Mouse (Mus musculus) frontal cortex, postnatal 14 days (tissue): ENCODE data around the gene Pitpnb.

Source experiments
- DNase-seq, 2 experiments: peaks; one replicate each; pipeline ENCODE4 v3.0.0; 2022; ENCODE audit warnings: low spot score in 2 of 2

Pitpnb gene

DNA sequence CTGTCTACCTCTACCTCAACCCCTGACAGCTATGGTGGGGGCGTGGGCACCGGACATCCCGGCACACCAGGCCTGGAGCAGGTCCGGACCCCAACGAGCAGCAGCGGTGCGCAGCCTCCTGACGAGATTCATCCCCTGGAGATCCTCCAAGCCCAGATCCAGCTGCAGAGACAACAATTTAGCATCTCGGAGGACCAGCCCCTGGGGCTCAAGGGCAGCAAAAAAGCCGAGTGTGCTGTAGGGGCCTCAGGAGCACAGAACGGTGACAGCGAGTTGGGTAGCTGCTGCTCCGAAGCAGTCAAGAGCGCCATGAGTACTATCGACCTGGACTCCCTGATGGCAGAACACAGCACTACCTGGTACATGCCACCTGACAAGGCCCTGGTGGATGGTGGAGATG lies 90.9 kb downstream of the Pitpnb start:
- no peak for DNase-seq

DNA sequence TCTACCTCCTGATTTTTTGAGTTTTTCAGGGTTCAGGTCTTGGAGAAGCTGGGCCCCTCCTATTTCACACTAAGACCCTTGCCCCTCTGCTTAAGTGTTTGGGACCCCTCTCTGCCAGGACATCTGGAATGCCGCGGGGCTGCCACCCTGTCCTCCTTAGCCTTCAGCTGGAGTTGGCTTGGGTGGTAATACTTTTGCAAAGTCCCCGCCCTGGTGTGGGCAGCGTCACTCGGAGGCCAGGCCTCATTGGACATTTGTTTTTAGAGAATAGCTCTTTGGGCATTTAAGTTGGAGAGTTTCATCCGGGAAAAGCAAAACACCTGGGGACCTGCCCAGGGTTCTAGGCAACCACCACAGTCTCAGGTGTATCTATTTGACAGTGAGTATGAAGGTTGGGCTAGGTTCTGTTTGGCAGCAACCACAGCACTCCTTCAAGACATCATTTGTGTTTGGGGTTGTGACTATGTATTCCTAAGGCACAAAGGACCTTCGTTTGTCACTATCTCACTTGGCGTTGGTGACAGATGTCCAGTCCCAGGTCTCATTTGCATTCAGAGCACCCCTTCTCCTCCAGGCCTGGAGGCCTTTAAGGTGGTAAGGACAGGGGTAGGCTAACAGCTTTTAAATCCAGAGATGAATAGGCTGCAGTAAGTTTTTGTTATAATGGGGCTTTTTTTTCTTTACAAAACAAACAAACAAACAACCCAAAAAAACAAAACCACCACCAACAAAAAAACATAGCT lies 91.7 kb downstream of the Pitpnb start:
- no peak for DNase-seq

DNA sequence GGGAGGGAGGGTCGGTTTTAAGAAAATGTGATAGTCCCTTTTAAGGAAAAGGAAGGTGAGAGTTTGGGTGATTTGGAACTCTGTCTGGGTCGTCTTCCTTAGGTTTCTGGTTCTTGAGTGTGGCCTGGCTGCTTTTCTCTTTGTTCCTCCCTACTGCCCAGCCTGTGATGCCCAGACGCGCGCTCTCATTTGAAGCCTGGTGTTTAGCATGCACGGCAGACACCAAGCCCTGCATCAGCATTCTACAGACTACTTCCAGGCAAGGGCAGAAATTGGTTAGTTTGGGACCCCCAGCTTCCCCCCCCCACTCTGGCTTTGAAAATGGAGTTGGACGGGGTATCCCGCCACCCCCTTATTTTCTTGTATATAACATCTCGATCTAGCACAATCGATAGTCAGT lies 92.4 kb downstream of the Pitpnb start:
- no peak for DNase-seq

DNA sequence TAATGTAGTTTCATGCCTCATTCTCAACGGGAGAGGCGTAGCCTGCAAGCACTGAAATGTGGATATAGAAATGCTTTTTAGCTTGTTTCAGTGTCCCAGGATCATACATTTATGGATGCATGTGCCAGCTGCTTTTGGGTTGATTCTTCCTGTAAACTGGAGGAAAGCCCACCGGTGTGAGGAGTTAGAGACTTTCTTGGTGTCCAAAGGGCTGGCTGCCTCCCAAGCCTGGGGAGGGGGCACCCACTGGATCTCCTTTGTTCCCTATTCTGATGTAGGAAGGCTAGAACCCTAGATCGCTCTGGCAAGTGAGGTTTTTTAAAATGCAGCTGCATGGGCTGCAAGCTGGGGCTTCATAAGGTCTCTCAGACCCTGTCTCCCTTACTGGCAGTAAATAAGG lies 93.1 kb downstream of the Pitpnb start:
- DNase-seq: no peak

DNA sequence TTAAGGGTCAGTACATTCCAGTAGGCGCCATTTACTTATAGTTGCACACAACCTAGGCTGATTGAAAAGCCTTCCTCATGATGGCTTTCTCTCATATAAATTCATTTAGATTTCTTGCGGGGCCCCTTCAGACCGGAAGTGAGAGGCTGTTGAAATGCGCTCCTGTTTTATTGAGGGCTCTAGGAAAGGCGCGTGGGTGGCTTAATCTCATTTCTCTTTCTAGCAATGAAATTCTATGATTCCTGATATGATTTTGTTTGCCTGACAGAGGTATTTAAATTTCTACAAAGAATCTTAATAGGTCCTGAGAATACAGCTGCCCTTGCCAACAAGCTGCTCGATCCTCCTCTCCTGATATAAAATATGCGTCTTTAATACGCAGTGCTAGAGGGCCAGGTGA lies 95.2 kb downstream of the Pitpnb start:
- DNase-seq: no peak

DNA sequence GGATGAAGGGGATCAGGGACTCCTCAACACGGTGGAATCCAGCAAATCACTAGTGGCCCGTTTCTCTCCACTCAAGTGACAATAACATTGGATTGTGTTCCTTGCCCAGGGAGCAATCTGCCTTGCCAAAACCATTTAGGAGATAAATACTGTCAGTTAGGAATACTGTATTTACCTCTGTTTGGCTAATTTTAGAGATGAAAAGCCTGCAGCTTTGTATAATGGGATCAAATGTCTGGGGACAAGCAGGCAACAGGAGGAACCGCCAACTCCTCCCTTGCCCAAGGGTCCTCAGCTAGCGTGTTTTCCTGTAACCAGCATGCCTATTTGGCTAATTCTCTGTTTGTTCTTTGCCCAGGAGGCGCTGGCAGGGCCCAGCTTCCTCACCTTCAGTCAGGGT lies 95.7 kb downstream of the Pitpnb start:
- DNase-seq: no peak

DNA sequence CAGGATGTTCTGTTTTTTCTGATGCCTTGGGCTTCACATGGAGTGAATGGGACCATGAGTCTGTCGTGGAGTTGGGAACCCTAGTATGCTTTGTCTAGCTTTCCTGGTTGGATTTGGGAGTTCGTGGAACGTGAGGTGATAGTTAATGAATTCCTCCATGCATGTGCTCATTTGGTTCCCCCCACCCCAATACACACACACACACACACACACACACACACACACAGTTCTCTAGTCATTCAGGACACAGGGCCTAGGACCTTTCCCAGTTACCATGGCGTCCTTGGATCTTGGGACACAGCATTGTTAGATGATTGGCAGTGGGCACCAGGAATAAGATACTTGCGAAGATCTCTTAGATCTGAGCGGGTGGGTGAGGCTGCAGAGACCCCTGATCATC lies 98.3 kb downstream of the Pitpnb start:
- no peak for DNase-seq

DNA sequence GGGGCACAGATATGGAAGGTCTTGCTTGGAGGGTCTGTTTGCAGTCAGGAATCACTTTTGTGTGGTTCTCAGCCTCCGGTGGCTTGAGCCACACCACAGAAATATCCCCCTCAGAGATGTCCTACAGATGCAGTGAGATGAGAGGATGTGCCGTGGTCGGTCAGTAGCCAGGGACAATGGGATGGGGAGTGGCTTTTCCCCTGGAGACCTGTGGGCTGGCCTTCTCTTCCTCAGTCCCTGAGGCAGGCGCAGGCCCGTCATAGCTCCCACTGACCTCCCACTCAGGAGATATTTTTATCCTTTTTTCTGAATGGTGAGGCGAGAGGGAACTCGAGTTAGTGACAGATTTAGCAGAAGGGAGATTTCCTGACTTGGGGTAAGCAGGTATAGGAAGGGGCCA lies 99.2 kb downstream of the Pitpnb start:
- DNase-seq: no peak

DNA sequence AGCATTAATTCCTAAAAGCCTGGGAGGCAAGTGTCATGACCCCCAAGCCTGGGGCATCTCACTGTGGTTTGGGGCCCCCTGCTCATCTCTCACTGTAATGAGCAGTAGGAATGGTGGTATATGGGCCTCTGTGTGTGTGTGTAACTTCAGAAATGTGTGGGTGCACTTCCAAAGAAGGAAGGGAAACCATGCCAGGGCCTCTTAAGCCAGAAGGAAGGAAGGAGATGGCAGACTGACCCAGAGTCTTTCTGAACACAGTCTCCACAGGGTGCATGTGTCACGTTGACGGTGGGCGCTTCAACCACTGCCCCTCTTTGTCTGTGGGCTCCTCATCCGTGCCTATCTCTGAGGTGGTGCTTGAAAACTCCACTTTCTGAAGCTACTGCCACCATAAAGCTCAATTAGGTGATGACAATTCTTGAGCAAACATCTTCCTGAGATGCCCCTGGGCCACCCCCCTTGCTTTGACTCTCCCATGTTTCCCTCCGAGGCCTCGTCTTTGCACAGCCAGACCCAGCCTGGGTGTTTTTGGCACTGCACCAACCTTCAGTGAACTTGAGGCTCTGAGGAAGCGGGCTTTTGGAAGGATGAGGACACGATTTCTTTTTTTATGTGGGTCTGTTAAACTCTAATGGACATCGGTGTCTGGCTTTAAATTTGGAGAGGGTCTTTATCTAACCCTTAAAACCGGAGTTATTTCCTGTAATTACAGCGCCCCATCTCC lies 100.6 kb downstream of the Pitpnb start:
- no peak for DNase-seq

DNA sequence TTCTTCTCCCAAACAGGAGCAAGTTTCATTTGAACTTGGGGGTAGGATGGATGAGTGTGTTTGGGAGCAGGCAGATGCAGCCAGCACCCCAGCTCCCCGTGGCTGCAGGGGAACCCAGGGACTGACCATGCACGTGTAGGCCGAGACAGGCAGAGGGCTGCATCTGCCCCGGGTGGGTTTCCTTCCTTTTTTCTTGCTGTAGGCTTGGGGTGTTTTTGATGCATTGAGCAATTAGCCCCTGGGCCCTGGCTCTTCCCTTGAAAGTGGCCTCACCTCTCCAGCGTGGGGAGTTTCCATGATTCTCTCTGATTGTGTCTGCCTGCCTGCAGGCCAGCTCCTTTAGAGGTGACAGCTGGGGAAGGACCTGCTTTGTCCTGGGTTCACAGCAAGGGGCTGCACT lies 102.3 kb downstream of the Pitpnb start:
- no peak for DNase-seq

DNA sequence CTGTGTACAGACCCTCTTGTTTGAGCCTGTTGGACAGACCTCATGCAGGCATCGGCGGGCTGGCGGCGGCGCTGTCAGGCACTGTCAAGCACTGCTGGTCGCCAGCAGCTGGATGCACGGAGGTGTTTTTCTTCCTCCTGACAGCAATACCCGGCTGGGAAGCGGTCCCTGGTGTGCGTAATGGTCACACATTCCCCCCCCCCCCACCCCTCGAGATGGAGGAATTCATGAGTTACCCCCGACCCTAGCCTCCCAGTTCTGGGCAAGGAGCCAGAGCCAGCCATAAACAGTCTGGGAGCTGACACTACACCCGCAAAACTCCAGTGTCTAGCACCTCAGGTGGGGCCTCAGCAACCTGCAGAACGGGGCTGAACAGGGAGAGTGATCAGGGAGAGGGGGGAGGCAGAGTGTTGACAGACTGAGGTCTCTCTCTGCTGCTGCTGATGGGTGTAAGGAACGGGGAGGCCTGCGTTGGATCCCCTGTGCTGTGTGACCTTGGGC lies 103.8 kb downstream of the Pitpnb start:
- DNase-seq: no peak

DNA sequence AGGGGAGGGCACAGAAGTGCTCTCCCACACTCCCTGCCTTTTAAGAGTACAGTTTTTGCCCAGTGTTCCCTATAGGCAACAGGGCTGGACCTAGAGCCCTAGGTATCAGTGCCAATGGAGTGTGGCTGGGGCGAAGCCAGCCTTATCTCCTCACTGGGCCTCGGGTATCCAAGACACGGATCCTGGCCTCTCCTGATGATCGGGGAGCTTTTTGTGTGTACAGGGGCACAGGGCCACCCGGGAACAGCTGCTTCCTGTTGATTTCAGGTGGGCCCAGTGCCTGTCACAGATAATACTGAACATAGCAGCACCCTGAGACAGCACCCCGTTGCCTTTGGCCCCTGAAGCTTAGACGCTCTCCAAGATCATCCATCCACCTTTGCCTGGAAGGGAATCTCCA lies 105.7 kb downstream of the Pitpnb start:
- no peak for DNase-seq

DNA sequence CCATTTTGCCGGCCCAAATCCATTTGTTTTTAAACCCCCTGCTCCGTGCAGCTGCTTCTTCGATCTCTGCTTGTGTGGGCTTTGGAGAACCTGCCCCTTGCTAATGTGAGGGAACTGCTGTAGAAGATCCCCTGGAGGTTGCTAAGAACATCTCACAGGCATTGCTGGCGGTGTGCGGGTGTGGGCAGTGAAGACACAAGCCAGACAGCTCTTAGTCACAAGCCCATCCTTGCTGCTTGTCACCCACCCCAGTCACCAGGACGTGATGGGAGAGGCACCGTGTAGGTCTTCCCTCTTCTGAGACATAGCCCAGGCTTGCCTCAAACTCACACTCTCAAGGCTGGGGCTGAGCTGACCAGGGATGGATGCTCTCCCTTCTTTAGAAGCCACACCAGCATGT lies 106.6 kb downstream of the Pitpnb start:
- DNase-seq: no peak
